Mouse (Mus musculus): Measurements from ENCODE around the gene Ubl4a. TPM values are rescaled to one million over a fixed set of nuclear protein-coding genes. Genes with fewer than 3 reads are reported as not detected.
"Not testable (repeated sequence)": the region's sequence is repeated elsewhere in the genome, so short reads cannot be mapped to it uniquely, and the experiment has no call there.

Gene Ubl4a
- 64.2 and 71.0 TPM in 2 replicates for polyA plus RNA-seq (2016; fragmentation: Nextera tagmentation; extraction: Ambion mirVana)

DNA sequence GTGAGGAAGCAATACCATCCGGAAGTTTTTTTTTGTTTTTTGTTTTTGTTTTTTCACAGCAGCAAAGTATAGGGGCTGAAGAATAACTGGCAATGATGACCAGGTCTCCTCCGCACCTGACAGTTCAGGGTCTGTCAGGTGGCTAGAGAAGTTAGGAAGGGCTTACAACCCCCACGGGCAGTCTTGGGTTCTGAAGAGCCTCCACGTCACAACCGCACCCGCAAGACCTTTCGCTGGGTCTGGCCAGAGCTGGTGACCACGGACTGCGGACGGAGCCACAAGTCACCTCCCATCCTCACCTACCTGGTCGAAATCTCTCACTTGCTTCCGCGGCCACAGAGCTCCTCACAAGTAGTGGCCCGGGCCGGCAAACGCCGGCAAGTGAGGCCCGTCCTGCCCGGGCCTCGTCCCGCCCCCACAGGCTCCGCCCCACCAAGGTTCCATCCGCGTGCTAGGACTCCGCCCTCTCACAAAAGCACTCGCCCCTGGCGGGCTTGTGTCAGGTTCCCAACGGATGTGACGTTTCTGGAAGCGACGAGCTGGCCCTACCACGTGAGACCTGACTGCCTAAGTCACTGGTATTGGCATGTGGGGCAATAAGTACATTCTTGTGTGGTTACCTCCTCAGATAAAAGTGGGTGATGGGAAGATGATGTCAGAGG, at the start of gene Ubl4a, which contains the start of gene Slc10a3:
TSS of gene Ubl4a (minus strand) at position 331 of the 662 bp plus-strand sequence.
TSS of gene Slc10a3 (minus strand) at position 462 of the 662 bp plus-strand sequence.
- Histone ChIP-seq H3K4me1 (0 out of 2 replicates have a peak, but pooled peaks cover 4% of the 10 kb centered on the region), H3K27ac (peak within 1 kb of the TSS; percentile 81), H3K4me3 (peak within 1 kb of the TSS; percentile 62), H3K9me3 (no peaks in the 10 kb centered on the region), H3K27me3 (ENCODE audit: insufficient read depth, poor library complexity, severe bottlenecking) (no peaks in the 10 kb centered on the region), H3K36me3 (0 out of 2 replicates have a peak, but pooled peaks cover 4% of the 10 kb centered on the region)
- DNase-seq (ENCODE audit: low spot score) = peak; percentile 95
- WGBS = 28% methylated on average over 32 of the region's 32 CpGs

DNA sequence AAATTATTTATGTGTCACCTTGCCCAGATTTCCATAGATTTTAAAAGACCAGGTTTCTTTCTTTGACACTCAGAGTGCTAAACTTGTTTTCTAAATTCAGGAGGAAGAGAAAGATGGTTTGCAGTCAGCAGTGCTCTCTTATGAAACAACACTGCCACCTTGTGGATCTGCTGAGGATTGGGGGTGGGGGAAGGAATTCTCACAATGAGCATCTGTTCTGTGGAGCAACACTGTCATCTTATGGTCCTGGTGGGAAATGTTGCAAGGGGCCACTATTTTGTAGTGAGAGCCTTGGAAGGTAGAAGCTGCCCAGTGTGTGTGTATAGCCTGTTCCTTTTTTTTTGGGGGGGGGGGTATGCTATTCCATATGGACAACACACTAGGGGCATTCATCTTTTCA, 40.4 kb upstream of the Ubl4a start:
- Histone ChIP-seq H3K36me3 (0 out of 2 replicates have a peak, but pooled peaks cover 3% of the 10 kb centered on the region), H3K27me3 (ENCODE audit: insufficient read depth, poor library complexity, severe bottlenecking) (no peaks in the 10 kb centered on the region)

DNA sequence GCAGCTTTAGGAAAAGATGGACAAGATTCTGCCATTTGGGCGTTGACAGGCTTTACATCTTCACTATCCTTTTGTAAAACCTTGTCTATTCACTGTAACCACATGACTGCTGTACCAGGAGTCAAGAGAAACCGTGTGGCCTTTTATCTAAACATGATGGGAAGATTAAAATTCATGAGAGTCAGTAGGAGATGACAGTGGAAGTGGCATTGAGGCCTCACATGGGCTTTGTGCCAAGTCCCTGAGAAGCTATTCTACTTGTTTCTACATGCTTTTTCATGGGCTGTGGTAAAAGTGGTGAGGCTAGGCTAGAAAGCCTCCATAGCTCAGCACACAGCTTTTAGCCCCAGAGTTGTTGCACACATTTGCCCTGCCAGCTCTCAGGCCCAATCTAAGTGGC, 35.3 kb upstream of the Ubl4a start:
- H3K4me3 ChIP-seq = no peak overlapping the region
- WGBS = 66% methylated on average over 2 of the region's 2 CpGs
- 0 out of 2 replicates have a peak, but pooled peaks cover 3% of the 10 kb centered on the region for H3K36me3 ChIP-seq
- no peak overlapping the region for H3K27ac ChIP-seq
- DNase-seq (ENCODE audit: low spot score) = no peak
- no peaks in the 10 kb centered on the region for H3K9me3 ChIP-seq
- H3K4me1 ChIP-seq = no peaks in the 10 kb centered on the region
- no peaks in the 10 kb centered on the region for H3K27me3 ChIP-seq (ENCODE audit: insufficient read depth, poor library complexity, severe bottlenecking)

More for the DNA sequence above, 40.4 kb upstream of the Ubl4a start:
- Histone ChIP-seq H3K27ac (no peak overlapping the region), H3K4me1 (no peaks in the 10 kb centered on the region), H3K9me3 (no peaks in the 10 kb centered on the region), H3K4me3 (no peak overlapping the region)
- DNase-seq (ENCODE audit: low spot score) = peak; percentile 82

DNA sequence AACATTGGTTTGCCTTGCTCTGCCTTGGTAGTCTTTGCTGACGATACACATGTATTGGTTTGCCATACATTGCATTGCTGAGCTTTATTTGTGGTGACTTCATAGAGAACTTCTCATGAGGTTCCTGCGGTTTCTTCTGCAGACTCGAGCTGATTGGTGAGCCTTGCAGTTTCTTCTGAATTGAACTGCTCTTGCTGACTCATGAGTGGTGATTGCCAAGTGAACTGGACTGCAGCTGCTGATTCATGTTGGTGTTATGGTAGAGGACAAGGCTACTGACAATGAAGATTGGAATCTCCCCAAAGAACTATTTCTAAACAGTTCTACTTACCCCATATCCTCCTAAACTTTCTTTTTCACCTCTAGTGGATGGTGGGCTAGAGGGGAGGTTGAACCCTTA, 27.1 kb upstream of the Ubl4a start:
- Histone ChIP-seq H3K4me3 (no peak overlapping the region), H3K27ac (no peak overlapping the region), H3K9me3 (no peaks in the 10 kb centered on the region), H3K4me1 (no peaks in the 10 kb centered on the region), H3K36me3 (no peaks in the 10 kb centered on the region), H3K27me3 (ENCODE audit: insufficient read depth, poor library complexity, severe bottlenecking) (no peaks in the 10 kb centered on the region)
- 81% methylated on average over 3 of the region's 3 CpGs for WGBS
- no peak for DNase-seq (ENCODE audit: low spot score)

DNA sequence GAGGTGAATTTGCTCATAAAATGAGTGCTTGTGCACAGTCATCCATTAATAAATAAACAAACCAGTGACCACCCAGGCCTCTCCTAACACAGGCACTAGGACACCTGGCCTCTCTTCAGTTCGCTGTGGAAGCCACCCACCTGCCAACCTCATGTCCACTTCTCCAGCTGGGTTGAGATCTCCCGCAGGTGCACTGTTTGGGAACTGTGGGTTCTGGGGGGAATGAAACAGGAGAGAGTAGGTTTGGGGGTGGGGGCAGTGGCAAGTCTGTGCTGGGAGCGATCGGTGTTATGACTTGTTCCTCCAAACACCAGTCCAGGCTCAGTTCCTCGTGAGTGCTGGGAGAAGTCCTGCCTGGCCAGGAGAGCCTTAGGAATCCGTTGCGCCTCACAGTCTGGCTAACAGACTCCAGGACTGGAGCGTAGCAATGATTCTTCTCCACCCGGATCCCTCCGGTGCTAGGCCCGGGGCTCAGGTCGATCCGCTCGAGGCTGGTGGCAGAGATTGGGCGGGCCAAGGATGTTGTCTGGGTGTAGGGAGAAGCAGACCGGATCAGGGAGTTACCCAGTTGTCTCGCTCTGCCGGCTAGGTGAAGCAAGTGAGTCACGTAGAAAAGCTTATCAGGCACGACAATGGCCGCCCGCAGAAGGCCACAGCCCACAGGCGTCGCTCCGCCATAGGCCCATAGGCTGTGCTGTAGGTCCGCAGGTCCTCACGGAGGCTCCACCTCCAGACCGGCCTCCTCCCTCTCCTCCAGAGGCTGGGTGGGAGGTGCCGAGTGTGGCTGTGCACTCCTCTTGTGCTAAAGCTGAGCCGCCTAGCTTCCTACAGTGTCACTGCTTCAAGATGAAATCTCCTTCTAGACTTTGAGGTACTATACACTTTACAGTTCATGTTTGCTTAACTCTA, 19.8 kb upstream of the Ubl4a start, which contains the start of the genes Fam3a and Ikbkg:
TSS of gene Fam3a (minus strand) at position 738 of the 909 bp plus-strand sequence.
TSS of gene Ikbkg (plus strand) at position 756 of the 909 bp plus-strand sequence.
- WGBS = 11% methylated on average over 30 of the region's 30 CpGs
- H3K27me3 ChIP-seq (ENCODE audit: insufficient read depth, poor library complexity, severe bottlenecking) = no peaks in the 10 kb centered on the region
- DNase-seq (ENCODE audit: low spot score) = peak; percentile 97
- H3K4me1 ChIP-seq = no peaks in the 10 kb centered on the region
- no peaks in the 10 kb centered on the region for H3K36me3 ChIP-seq
- no peaks in the 10 kb centered on the region for H3K9me3 ChIP-seq
- peak within 1 kb of the TSS; percentile 68 for H3K4me3 ChIP-seq
- H3K27ac ChIP-seq = peak within 1 kb of the TSS; percentile 93

DNA sequence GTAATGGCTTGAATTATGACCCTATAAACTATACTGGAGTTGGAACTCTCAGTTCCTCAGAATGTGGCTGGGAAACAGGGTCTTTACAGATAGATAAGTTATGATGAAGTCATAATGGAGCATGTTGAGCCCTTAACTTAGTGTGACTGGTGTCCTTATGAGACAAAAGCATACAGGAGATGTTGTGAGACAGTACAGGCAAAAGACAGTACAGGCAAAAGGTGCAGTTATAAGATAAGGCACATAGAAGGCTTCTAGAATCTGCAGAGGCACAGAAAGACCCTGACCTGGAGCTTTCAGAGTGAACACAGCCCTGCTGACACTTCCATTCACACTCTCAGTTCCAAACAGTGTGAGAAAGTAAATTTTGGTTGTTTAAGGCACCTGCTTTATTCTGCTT, 15.1 kb upstream of the Ubl4a start:
- Histone ChIP-seq H3K27me3 (ENCODE audit: insufficient read depth, poor library complexity, severe bottlenecking) (no peaks in the 10 kb centered on the region), H3K4me3 (no peak overlapping the region), H3K4me1 (no peaks in the 10 kb centered on the region), H3K27ac (no peak overlapping the region), H3K9me3 (no peaks in the 10 kb centered on the region), H3K36me3 (peaks cover 24% of the 10 kb centered on the region)
- no peak for DNase-seq (ENCODE audit: low spot score)

DNA sequence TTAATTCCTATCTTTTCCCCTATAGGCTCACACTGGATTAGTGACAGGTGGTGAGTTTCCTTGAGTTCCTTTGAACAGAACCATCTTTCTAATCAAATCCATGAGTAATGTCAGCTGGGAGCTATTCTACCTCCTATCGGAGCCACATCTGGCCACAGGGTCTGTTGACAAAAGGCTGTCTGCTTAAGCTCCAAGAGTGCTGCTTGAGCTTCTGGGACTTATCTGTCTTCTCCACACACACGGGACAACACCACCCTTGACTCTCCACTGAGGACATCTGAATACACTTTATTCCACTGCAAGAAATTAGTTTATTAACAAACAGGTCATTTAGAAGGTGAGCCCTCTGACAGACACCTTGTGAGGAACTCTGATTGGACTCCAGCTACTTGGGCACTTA, 11.4 kb upstream of the Ubl4a start:
- no peaks in the 10 kb centered on the region for H3K27me3 ChIP-seq (ENCODE audit: insufficient read depth, poor library complexity, severe bottlenecking)

DNA sequence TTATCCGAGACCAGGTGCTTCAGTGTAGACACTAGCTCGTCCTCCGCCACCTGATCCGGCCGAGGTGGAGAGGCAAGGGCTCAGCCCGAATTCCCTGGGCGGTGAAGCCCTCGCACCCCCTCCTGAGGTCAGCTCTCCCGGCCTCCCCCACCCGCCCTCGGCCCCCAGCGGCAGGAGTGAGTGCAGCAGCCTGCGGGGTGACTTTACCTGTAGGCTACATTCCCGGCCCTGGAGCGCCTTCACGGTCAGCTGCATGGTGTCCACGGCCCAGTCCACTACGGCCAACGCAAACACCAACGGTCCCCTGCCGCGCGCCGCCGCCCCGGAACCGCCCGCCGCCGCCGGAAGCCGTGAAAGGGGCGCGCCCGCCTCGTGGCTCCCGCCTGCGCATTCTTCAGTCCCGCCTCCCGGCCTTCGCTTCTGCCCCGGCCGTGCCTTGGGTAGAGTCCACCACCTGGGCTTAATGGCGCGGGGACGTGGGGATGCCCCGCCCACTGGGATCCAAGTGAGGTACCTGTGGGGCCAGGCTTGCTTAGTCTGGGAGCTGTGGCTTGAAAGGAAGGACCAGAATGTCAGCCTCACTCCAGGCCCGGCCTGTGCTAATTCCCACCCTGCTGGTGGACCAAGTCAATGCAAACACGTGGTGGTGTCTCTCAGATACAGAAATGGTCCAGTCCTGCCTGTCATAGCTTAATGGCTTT, 4.7 kb downstream of the Ubl4a start:
- H3K4me1 ChIP-seq = 0 out of 2 replicates have a peak, but pooled peaks cover 14% of the 10 kb centered on the region
- DNase-seq (ENCODE audit: low spot score) = peak; percentile 84
- 15% methylated on average over 46 of the region's 49 CpGs for WGBS
- no peaks in the 10 kb centered on the region for H3K27me3 ChIP-seq (ENCODE audit: insufficient read depth, poor library complexity, severe bottlenecking)
- peak overlapping the region; percentile 91 for H3K27ac ChIP-seq
- no peaks in the 10 kb centered on the region for H3K9me3 ChIP-seq
- 0 out of 2 replicates have a peak, but pooled peaks cover 13% of the 10 kb centered on the region for H3K36me3 ChIP-seq
- H3K4me3 ChIP-seq = peak overlapping the region; percentile 70

More for the DNA sequence above, 11.4 kb upstream of the Ubl4a start:
- Histone ChIP-seq H3K36me3 (peaks cover 24% of the 10 kb centered on the region), H3K4me1 (no peaks in the 10 kb centered on the region), H3K27ac (no peak overlapping the region), H3K4me3 (no peak overlapping the region), H3K9me3 (no peaks in the 10 kb centered on the region)
- 81% methylated on average over 2 of the region's 2 CpGs for WGBS
- peak; percentile 71 for DNase-seq (ENCODE audit: low spot score)

DNA sequence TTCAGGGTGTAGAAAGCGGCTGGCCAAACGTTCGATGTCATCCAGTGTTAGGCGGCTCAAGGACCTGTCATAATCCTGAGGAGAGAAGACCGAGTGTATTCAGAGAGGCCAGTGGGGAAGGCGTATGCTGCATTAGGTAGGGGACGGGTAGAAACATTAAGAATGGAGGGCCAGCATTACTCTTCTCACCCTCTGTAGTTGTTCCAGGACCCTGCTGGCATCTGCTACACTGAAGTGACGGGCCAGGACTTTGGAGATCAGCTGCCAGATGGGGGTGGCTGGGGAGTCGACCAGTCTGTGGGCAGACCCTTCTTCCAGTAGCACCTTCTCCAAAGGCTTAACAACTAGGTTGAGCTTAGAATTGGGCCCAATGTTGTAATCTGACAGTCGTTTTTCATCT, 5.5 kb downstream of the Ubl4a start:
- Histone ChIP-seq H3K36me3 (0 out of 2 replicates have a peak, but pooled peaks cover 13% of the 10 kb centered on the region), H3K9me3 (no peaks in the 10 kb centered on the region), H3K4me3 (peak overlapping the region; percentile 70), H3K4me1 (0 out of 2 replicates have a peak, but pooled peaks cover 12% of the 10 kb centered on the region), H3K27ac (peak overlapping the region; percentile 91), H3K27me3 (ENCODE audit: insufficient read depth, poor library complexity, severe bottlenecking) (no peaks in the 10 kb centered on the region)
- WGBS = 69% methylated on average over 10 of the region's 10 CpGs
- DNase-seq (ENCODE audit: low spot score) = no peak

DNA sequence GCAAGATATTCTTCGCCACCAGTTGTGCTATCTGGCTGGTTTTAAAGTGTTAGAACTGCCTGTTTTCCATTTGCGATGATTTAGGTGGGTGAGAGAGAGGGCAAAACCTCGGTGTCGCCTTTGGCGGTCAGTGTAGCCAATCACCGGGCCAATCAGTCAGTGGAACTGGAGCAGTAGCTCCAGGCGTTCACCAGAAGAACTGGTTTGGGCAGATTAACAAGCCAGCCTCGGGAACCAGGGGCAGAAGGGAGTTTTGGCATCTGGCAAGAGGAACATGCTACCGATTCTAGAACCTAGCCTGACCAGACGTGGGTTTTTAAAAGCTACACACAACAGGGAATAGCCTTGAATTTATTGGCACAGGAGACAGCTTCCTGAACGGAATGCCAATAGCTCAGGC, 13.8 kb downstream of the Ubl4a start:
- 51% methylated on average over 11 of the region's 11 CpGs for WGBS
- no peaks in the 10 kb centered on the region for H3K36me3 ChIP-seq
- DNase-seq (ENCODE audit: low spot score) = no peak
- H3K4me1 ChIP-seq = no peaks in the 10 kb centered on the region
- H3K27me3 ChIP-seq (ENCODE audit: insufficient read depth, poor library complexity, severe bottlenecking) = no peaks in the 10 kb centered on the region
- no peak overlapping the region for H3K4me3 ChIP-seq
- no peaks in the 10 kb centered on the region for H3K9me3 ChIP-seq
- H3K27ac ChIP-seq = no peak overlapping the region

DNA sequence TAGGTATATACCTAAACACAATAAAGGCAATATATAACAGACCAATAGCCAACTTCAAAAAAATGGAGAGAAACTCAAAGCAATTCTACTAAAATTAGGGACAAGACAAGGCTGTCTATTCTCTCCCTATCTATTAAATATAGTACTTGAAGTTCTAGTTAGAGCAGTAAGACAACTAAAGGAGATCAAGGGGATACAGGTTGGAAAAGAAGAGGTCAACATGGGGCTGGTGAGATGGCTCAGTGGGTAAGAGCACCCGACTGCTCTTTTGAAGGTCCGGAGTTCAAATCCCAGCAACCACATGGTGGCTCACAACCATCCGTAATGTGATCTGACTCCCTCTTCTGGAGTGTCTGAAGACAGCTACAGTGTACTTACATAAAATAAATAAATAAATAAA, 15.9 kb downstream of the Ubl4a start:
- WGBS = 91% methylated on average over 3 of the region's 3 CpGs
- H3K36me3 ChIP-seq; H3K27me3 ChIP-seq (ENCODE audit: insufficient read depth, poor library complexity, severe bottlenecking); H3K4me1 ChIP-seq; H3K27ac ChIP-seq; H3K4me3 ChIP-seq; DNase-seq (ENCODE audit: low spot score); H3K9me3 ChIP-seq: not testable (repeated sequence)

DNA sequence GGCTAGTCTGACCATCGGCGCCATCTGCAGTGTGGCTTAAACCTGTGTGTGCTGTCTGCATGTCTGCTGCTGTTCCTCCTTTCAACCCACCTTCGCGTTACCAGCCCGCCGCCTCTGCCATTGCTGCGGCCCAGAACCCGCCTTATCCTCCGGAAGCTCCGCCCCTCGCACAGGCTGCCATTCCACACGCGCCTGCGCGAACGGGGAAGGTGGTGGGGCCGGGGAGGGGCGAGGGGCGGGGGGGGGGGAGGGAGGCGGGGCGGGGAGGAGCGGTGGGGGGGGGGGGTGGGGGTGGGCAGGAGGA, 19.6 kb downstream of the Ubl4a start, which contains the start of gene Lage3:
TSS of gene Lage3 (minus strand) at position 152 of the 304 bp plus-strand sequence.
- Histone ChIP-seq H3K36me3 (no peaks in the 10 kb centered on the region), H3K27ac (peak within 1 kb of the TSS; percentile 76), H3K27me3 (ENCODE audit: insufficient read depth, poor library complexity, severe bottlenecking) (no peaks in the 10 kb centered on the region), H3K4me1 (0 out of 2 replicates have a peak, but pooled peaks cover 3% of the 10 kb centered on the region), H3K9me3 (no peaks in the 10 kb centered on the region), H3K4me3 (peak within 1 kb of the TSS; percentile 62)
- WGBS = 29% methylated on average over 7 of the region's 22 CpGs
- DNase-seq (ENCODE audit: low spot score) = peak; percentile 84
